Mouse (Mus musculus): Measurements from ENCODE around the gene Smim17. TPM values are rescaled to one million over a fixed set of nuclear protein-coding genes. Genes with fewer than 3 reads are reported as not detected.

Gene Smim17
- polyA plus RNA-seq, 1 experiment from 2014 or later: not detected

Other genes with a start within 250 kb of the Smim17 start
- 19.8 and 25.2 TPM in 2 replicates for gene Zfp787, start 242.7 kb upstream of the Smim17 start, polyA plus RNA-seq (2015; fragmentation: Nextera tagmentation; extraction: Ambion mirVana)
- 29.9 and 38.5 TPM in 2 replicates for gene Zfp444, start 226.5 kb upstream of the Smim17 start, polyA plus RNA-seq (2015; fragmentation: Nextera tagmentation; extraction: Ambion mirVana)
- not detected in 2 replicates for gene Galp, start 201.6 kb upstream of the Smim17 start, polyA plus RNA-seq (2015; fragmentation: Nextera tagmentation; extraction: Ambion mirVana)
- gene Zscan5b, start 176.4 kb upstream of the Smim17 start, polyA plus RNA-seq (2015; fragmentation: Nextera tagmentation; extraction: Ambion mirVana): not detected in 2 replicates
- gene Epp13, start 146.0 kb upstream of the Smim17 start, polyA plus RNA-seq (2015; fragmentation: Nextera tagmentation; extraction: Ambion mirVana): not detected in 2 replicates
- gene Zfp667, start 112.1 kb upstream of the Smim17 start, polyA plus RNA-seq (2015; fragmentation: Nextera tagmentation; extraction: Ambion mirVana): 3.9 and 4.1 TPM in 2 replicates
- 3.6 and 4.4 TPM in 2 replicates for gene Zfp583, start 67.4 kb upstream of the Smim17 start, polyA plus RNA-seq (2015; fragmentation: Nextera tagmentation; extraction: Ambion mirVana)
- 0.73 and 1.3 TPM in 2 replicates for gene Gm3854, start 55.0 kb upstream of the Smim17 start, polyA plus RNA-seq (2015; fragmentation: Nextera tagmentation; extraction: Ambion mirVana)
- gene Zfp78, start 35.4 kb upstream of the Smim17 start, polyA plus RNA-seq (2015; fragmentation: Nextera tagmentation; extraction: Ambion mirVana): 1.1 and 1.3 TPM in 2 replicates
- 8.0 and 8.8 TPM in 2 replicates for gene Zfp28, start 15.4 kb upstream of the Smim17 start, polyA plus RNA-seq (2015; fragmentation: Nextera tagmentation; extraction: Ambion mirVana)
- not detected in 2 replicates for gene Gm20715, start 11.6 kb downstream of the Smim17 start, polyA plus RNA-seq (2015; fragmentation: Nextera tagmentation; extraction: Ambion mirVana)
- gene Olfr1344, start 40.0 kb downstream of the Smim17 start, polyA plus RNA-seq (2015; fragmentation: Nextera tagmentation; extraction: Ambion mirVana): not detected in 2 replicates
- not detected in 2 replicates for gene Olfr1336, start 57.5 kb downstream of the Smim17 start, polyA plus RNA-seq (2015; fragmentation: Nextera tagmentation; extraction: Ambion mirVana)
- not detected in 2 replicates for gene Olfr1346, start 68.4 kb downstream of the Smim17 start, polyA plus RNA-seq (2015; fragmentation: Nextera tagmentation; extraction: Ambion mirVana)
- gene Olfr5, start 88.2 kb downstream of the Smim17 start, polyA plus RNA-seq (2015; fragmentation: Nextera tagmentation; extraction: Ambion mirVana): not detected in 2 replicates
- not detected in 2 replicates for gene Olfr1347, start 101.0 kb downstream of the Smim17 start, polyA plus RNA-seq (2015; fragmentation: Nextera tagmentation; extraction: Ambion mirVana)
- gene Olfr1348, start 110.0 kb downstream of the Smim17 start, polyA plus RNA-seq (2015; fragmentation: Nextera tagmentation; extraction: Ambion mirVana): not detected in 2 replicates
- gene Olfr1349, start 124.2 kb downstream of the Smim17 start, polyA plus RNA-seq (2015; fragmentation: Nextera tagmentation; extraction: Ambion mirVana): not detected in 2 replicates
- not detected in 2 replicates for gene Olfr1350, start 166.1 kb downstream of the Smim17 start, polyA plus RNA-seq (2015; fragmentation: Nextera tagmentation; extraction: Ambion mirVana)

All from heart, embryonic 15.5 days (tissue).